Mouse (Mus musculus): Measurements from ENCODE around the gene Metrn.

DNA sequence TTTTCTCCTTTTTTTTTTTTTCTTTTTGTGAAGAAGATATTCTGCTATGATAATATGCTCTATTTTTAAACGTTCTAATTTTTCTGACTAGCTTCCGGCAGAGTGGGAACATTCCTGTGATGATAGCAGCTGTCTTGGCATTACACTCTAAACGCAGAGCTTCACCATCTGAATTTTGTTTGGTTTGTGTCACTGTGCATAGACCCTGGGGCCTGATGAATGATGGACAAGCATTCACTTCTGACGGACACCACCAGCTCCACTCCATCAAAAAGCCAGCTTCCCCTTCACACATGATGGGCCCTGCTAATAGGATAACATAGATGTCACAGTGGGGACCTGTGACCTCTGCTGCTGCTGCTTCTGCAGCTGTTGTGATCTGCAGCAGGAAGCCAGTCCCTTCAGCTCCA lies 35.4 kb downstream of the Metrn start:
- no peak for TF ChIP-seq CTCF (IDR thresholded peaks at IDR 0.05; ENCODE audit: low read depth)
- no peak for TF ChIP-seq EP300 (IDR thresholded peaks at IDR 0.05; ENCODE audit: low read depth)
